Comparison of ENCODE assay signal across 9 mouse cellular contexts in the genomic region with DNA sequence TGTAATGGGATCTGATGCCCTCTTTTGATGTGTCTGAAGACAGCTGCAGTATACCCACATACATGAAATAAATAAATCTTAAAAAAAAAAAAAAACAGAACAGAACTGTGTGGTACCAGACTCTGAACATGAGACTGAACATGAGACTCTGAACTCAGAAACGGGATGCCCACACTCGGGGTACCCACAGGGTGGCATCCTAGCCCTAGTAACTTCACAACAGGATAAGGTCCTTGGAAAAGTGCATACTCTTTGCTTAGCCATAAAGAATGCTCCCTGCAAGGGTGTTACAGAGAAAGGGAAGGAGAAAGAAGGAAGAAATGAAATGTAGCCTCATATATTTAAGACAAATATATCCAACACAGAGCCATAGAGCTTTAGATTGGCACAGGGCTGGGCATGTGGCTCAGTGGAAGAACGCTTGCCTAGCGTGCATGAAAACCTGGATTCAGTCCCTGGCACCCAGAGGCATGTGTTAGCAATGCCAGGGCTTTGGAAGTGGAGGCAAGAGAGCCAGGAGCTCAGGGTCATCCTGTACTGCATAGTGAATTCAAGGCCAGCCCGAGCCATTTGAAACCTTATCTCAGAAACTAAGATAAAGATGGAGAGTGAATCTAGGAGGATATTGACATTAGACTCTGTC. TPM values are rescaled to one million over a fixed set of nuclear protein-coding genes. Genes with fewer than 3 reads are reported as not detected.
DNase-seq lines count a peak whose midpoint lies in the region; ATAC-seq and TF ChIP-seq lines count a peak whose summit lies in the region.
"Had no signal": no experiment of that assay in that cellular context is flagged by ENCODE, and none has a peak within 500 bp of the region (broad histone marks: within the 10 kb centered on the region; RNA-seq: fewer than 3 reads in every experiment).

No protein-coding gene starts in this region.

- H3K4me1 ChIP-seq in kidney, postnatal 0 days (replicated peaks; ENCODE audit: insufficient read depth, low read length) = no peaks in the 10 kb centered on the region

- no peak overlapping the region for H3K4me2 ChIP-seq in kidney, postnatal 0 days (ENCODE audit: low read length)

- no peak overlapping the region for H3K27ac ChIP-seq in kidney, postnatal 0 days

- no peak for ATAC-seq in kidney, postnatal 0 days (replicated peaks; ENCODE audit: low FRiP score, low read depth)

- peak; percentile 33; the same call in 1 of the 2 replicates for TF ChIP-seq CTCF in kidney, postnatal 0 days (IDR thresholded peaks at IDR 0.05; ENCODE audit: low read depth)

- no peaks in the 10 kb centered on the region for H3K27me3 ChIP-seq in kidney, postnatal 0 days (ENCODE audit: insufficient read depth, low read length)

- H3K9me3 ChIP-seq in kidney, postnatal 0 days (replicated peaks; ENCODE audit: low read length) = no peaks in the 10 kb centered on the region

- no peak overlapping the region for H3K9ac ChIP-seq in kidney, postnatal 0 days (ENCODE audit: low read depth, low read length)

- no peak overlapping the region for H3K4me3 ChIP-seq in kidney, postnatal 0 days (replicated peaks; ENCODE audit: low read depth, low read length)

- DNase-seq in adrenal gland, adult (ENCODE audit: inconsistent age in 2 of 2, low spot score in 1 of 2) = peak; percentile 85 to 89
- DNase-seq in adrenal gland, postnatal 4 days (ENCODE audit: low spot score in 2 of 2) = no peak
- no peak for DNase-seq in kidney, postnatal 0 days (ENCODE audit: low spot score)
- DNase-seq in kidney, postnatal 4 days = no peak
- peak; percentile 69 for DNase-seq in adrenal gland, adult 8-10 months
- peak; percentile 67 to 68 for DNase-seq in cerebellum, postnatal 36 days
- DNase-seq in yolk sac, embryonic 10.5 days (ENCODE audit: low spot score) = no peak
- DNase-seq in left cerebral cortex, adult 9 months (ENCODE audit: low spot score in 2 of 2) = no peak

- H3K36me3 ChIP-seq in kidney, postnatal 0 days (ENCODE audit: insufficient read depth, low read length) = no peaks in the 10 kb centered on the region

- WGBS in kidney, postnatal 0 days = 76% methylated on average over 5 of the region's 5 CpGs

RNA-seq across cellular contexts. Expression of a gene that starts 10.4 kb away (rescaled TPM):
- total RNA-seq in adrenal gland, postnatal 4 days (2021) = 10 to 100 TPM; 36.9 to 51.7 TPM
- 0.77 and 1.4 TPM in 2 replicates for polyA plus RNA-seq in kidney, postnatal 0 days (2015; fragmentation: Nextera tagmentation; extraction: Ambion mirVana)
- total RNA-seq in adrenal gland, adult 8-10 months (2022) = 100 to 1,000 TPM in 3 of 4 experiments, 10 to 100 TPM in 1; 69.8 to 491 (median 335) TPM
- total RNA-seq: granulocyte monocyte progenitor cell, adult 5-6 weeks had no signal

RNA-seq across cellular contexts. Expression of a gene that starts 23.2 kb away (rescaled TPM):
- total RNA-seq in adrenal gland, postnatal 4 days (2021) = 1 to 10 TPM; 3.6 to 4.5 TPM
- 0.72 and 0.88 TPM in 2 replicates for polyA plus RNA-seq in kidney, postnatal 0 days (2015; fragmentation: Nextera tagmentation; extraction: Ambion mirVana)
- total RNA-seq in adrenal gland, adult 8-10 months (2022) = 1 to 10 TPM; 1.8 to 4.0 (median 3.0) TPM

RNA-seq across cellular contexts. Expression of a gene that starts 28.1 kb away (rescaled TPM):
- 100 to 1,000 TPM; 314 to 350 TPM for total RNA-seq in adrenal gland, postnatal 4 days (2021)
- polyA plus RNA-seq in kidney, postnatal 0 days (2015; fragmentation: Nextera tagmentation; extraction: Ambion mirVana) = 678 and 744 TPM in 2 replicates
- total RNA-seq in adrenal gland, adult 8-10 months (2022) = 100 to 1,000 TPM; 202 to 264 (median 251) TPM

RNA-seq across cellular contexts. Expression of a gene that starts 52.9 kb away (rescaled TPM):
- 10 to 100 TPM; 64.5 to 68.4 TPM for total RNA-seq in adrenal gland, postnatal 4 days (2021)
- 36.4 and 37.4 TPM in 2 replicates for polyA plus RNA-seq in kidney, postnatal 0 days (2015; fragmentation: Nextera tagmentation; extraction: Ambion mirVana)
- 10 to 100 TPM; 55.3 to 82.3 (median 72.2) TPM for total RNA-seq in adrenal gland, adult 8-10 months (2022)

RNA-seq across cellular contexts. Expression of a gene that starts 56.5 kb away (rescaled TPM):
- total RNA-seq in adrenal gland, postnatal 4 days (2021) = 10 to 100 TPM; 19.3 to 20.3 TPM
- polyA plus RNA-seq in kidney, postnatal 0 days (2015; fragmentation: Nextera tagmentation; extraction: Ambion mirVana) = 25.8 and 27.1 TPM in 2 replicates
- total RNA-seq in adrenal gland, adult 8-10 months (2022) = 10 to 100 TPM; 11.2 to 18.6 (median 15.8) TPM

Comparison
In these comparisons a context has a peak if more than half of its experiments do, and no peak if none do; other contexts are left out.
1. DNase-seq: peak in adrenal gland, adult (2 of 2), adrenal gland, adult 8-10 months (single experiment) and cerebellum, postnatal 36 days (2 of 2); none in adrenal gland, postnatal 4 days (0 of 2), kidney, postnatal 0 days (single experiment), kidney, postnatal 4 days (0 of 2), yolk sac, embryonic 10.5 days (single experiment) and left cerebral cortex, adult 9 months (0 of 2).